Mouse (Mus musculus) testis, adult 2 months (tissue): ENCODE results near the gene Parp3. TPM values are rescaled to one million over a fixed set of nuclear protein-coding genes. Genes with fewer than 3 reads are reported as not detected.

Source experiments
- H3K27ac ChIP-seq: fragments of 200-500 bp; 2 replicates; pipeline ENCODE4 v1.5.1; 2012; ENCODE audit warnings: low read depth, low read length; ENCODE audit not compliant: control insufficient read depth, insufficient read depth
- H3K27me3 ChIP-seq: fragments of 200-500 bp; 2 replicates; pipeline ENCODE4 v1.6.1; 2012; ENCODE audit warnings: mild to moderate bottlenecking, low read length, moderate library complexity; ENCODE audit not compliant: control insufficient read depth, insufficient read depth
- H3K36me3 ChIP-seq: fragments of 200-500 bp; 2 replicates; pipeline ENCODE4 v1.6.1; 2012; ENCODE audit warnings: mild to moderate bottlenecking, low read length; ENCODE audit not compliant: control insufficient read depth, insufficient read depth
- H3K4me1 ChIP-seq: fragments of 200-500 bp; 2 replicates; pipeline ENCODE4 v1.6.1; 2012; ENCODE audit warnings: low read length; ENCODE audit not compliant: control insufficient read depth, insufficient read depth
- H3K4me3 ChIP-seq: fragments of 200-500 bp; 2 replicates; pipeline ENCODE4 v1.5.1; 2012; ENCODE audit warnings: low read depth, mild to moderate bottlenecking, low read length, moderate library complexity, mixed read lengths; ENCODE audit not compliant: control insufficient read depth
- CTCF ChIP-seq: fragments of 200-500 bp; IDR thresholded peaks from 2 replicates; pipeline ENCODE4 v1.5.1; 2012; ENCODE audit warnings: low read depth, mild to moderate bottlenecking, inconsistent platforms, low read length, moderate library complexity; ENCODE audit not compliant: control insufficient read depth, insufficient read depth, insufficient replicate concordance
- POLR2A ChIP-seq: fragments of 200-500 bp; IDR thresholded peaks from 2 replicates; pipeline ENCODE4 v1.6.1; 2012; ENCODE audit warnings: low read depth, mild to moderate bottlenecking, inconsistent platforms, low read length, moderate library complexity; ENCODE audit not compliant: control insufficient read depth
- polyA plus RNA-seq: library from polyadenylated mRNA; depleted of rRNA; stranded (reverse); fragments of >200 nt; gene quantifications from 2 replicates; pipeline ENCODE4 v1.2.3, GENCODE M21; 2012

The Parp3 gene
- polyA plus RNA-seq, 1 experiment = 2.9 TPM

- no peak overlapping the region for H3K27ac ChIP-seq
- TF ChIP-seq POLR2A (no peak), CTCF (no peak)
- peaks cover 6% of the 10 kb centered on the region for H3K4me1 ChIP-seq
- H3K36me3 ChIP-seq = no peaks in the 10 kb centered on the region
- no peak overlapping the region for H3K4me3 ChIP-seq
- no peaks in the 10 kb centered on the region for H3K27me3 ChIP-seq
Observed at GRCm38 (mm10) chr9:106481676-106482075, 4.9 kb upstream of the Parp3 start.

GRCm38 (mm10) chr9:106481075-106481474 lies 4.3 kb upstream of the Parp3 start:
- Histone ChIP-seq H3K27me3 (no peaks in the 10 kb centered on the region), H3K36me3 (no peaks in the 10 kb centered on the region)

GRCm38 (mm10) chr9:106480541-106480940 lies 3.8 kb upstream of the Parp3 start:
- Histone ChIP-seq H3K4me3 (no peak overlapping the region), H3K36me3 (no peaks in the 10 kb centered on the region), H3K4me1 (peaks cover 16% of the 10 kb centered on the region), H3K27me3 (no peaks in the 10 kb centered on the region), H3K27ac (no peak overlapping the region)
- no peak for TF ChIP-seq POLR2A
- TF ChIP-seq CTCF = no peak

More at GRCm38 (mm10) chr9:106481075-106481474, 4.3 kb upstream of the Parp3 start:
- H3K27ac ChIP-seq = no peak overlapping the region
- no peak overlapping the region for H3K4me3 ChIP-seq
- peaks cover 11% of the 10 kb centered on the region for H3K4me1 ChIP-seq
- TF ChIP-seq CTCF = no peak
- no peak for TF ChIP-seq POLR2A

GRCm38 (mm10) chr9:106478101-106478500 lies 1.4 kb upstream of the Parp3 start:
- TF ChIP-seq CTCF = no peak
- Histone ChIP-seq H3K36me3 (no peaks in the 10 kb centered on the region), H3K27ac (peak overlapping the region; percentile 50; the same call in 1 of the 2 replicates), H3K4me3 (peak overlapping the region; percentile 87), H3K4me1 (peaks cover 16% of the 10 kb centered on the region), H3K27me3 (no peaks in the 10 kb centered on the region)

GRCm38 (mm10) chr9:106477649-106478048 lies 900 bp upstream of the Parp3 start:
- H3K27me3 ChIP-seq = no peaks in the 10 kb centered on the region
- peaks cover 19% of the 10 kb centered on the region for H3K4me1 ChIP-seq
- H3K27ac ChIP-seq = peak overlapping the region; percentile 50
- no peak for TF ChIP-seq CTCF
- no peak for TF ChIP-seq POLR2A
- H3K4me3 ChIP-seq = peak overlapping the region; percentile 87
- no peaks in the 10 kb centered on the region for H3K36me3 ChIP-seq

GRCm38 (mm10) chr9:106476002-106476923 lies 486 bp downstream of the Parp3 start:
- peak overlapping the region; percentile 87 for H3K4me3 ChIP-seq
- H3K27me3 ChIP-seq = no peaks in the 10 kb centered on the region
- H3K4me1 ChIP-seq = peaks cover 19% of the 10 kb centered on the region
- H3K36me3 ChIP-seq = no peaks in the 10 kb centered on the region
- H3K27ac ChIP-seq = peak overlapping the region; percentile 67
- TF ChIP-seq POLR2A = no peak
- TF ChIP-seq CTCF = no peak

- Histone ChIP-seq H3K36me3 (no peaks in the 10 kb centered on the region), H3K27me3 (no peaks in the 10 kb centered on the region), H3K27ac (peak within 1 kb of the TSS; percentile 67), H3K4me1 (peaks cover 19% of the 10 kb centered on the region), H3K4me3 (peak within 1 kb of the TSS; percentile 87)
- TF ChIP-seq CTCF = no peak
- no peak for TF ChIP-seq POLR2A
Observed at GRCm38 (mm10) chr9:106475663-106476001, 1.1 kb downstream of the Parp3 start, which contains the start of gene Rrp9. Gene Rrp9 (plus strand): TSS chr9:106475963.

GRCm38 (mm10) chr9:106475046-106475445 lies 1.7 kb downstream of the Parp3 start:
- no peaks in the 10 kb centered on the region for H3K27me3 ChIP-seq
- H3K27ac ChIP-seq = no peak overlapping the region
- TF ChIP-seq POLR2A (no peak), CTCF (no peak)
- H3K36me3 ChIP-seq = no peaks in the 10 kb centered on the region
- no peak overlapping the region for H3K4me3 ChIP-seq
- H3K4me1 ChIP-seq = peaks cover 19% of the 10 kb centered on the region
